Mouse (Mus musculus): ENCODE data around the gene Tmeff1. TPM values are rescaled to one million over a fixed set of nuclear protein-coding genes. Genes with fewer than 3 reads are reported as not detected.
"Not testable (repeated sequence)": the region's sequence is repeated elsewhere in the genome, so short reads cannot be mapped to it uniquely, and the experiment has no call there.

The Tmeff1 gene
- polyA plus RNA-seq, 1 experiment: 335 TPM

DNA sequence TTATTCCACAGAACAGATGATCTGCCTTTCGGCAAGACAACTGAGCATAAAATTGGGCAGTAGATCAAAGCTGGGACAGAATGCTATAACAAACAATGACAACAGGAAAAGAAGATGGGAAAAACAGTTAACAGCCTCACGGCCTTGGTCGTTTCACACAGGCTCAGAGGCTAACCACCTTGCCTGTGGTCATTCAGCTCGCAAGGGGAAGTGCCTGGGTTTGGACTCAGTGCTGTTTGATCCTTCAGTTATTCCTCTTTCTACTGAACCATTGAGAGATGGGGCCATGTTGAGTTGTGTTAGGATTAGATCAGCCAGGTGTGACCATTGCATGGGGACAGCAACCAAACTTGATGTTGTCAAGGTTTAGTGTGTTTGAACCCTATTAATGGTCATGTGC lies 75.2 kb downstream of the Tmeff1 start:
- no peak for DNase-seq (ENCODE audit: low read depth)
- no peak for TF ChIP-seq POLR2A (IDR thresholded peaks at IDR 0.05; ENCODE audit: borderline replicate concordance, extremely low read depth, insufficient read depth, insufficient read length, poor library complexity, severe bottlenecking)
- no peak for TF ChIP-seq CTCF (IDR thresholded peaks at IDR 0.05; ENCODE audit: borderline replicate concordance, extremely low read depth, insufficient read depth, insufficient read length)

DNA sequence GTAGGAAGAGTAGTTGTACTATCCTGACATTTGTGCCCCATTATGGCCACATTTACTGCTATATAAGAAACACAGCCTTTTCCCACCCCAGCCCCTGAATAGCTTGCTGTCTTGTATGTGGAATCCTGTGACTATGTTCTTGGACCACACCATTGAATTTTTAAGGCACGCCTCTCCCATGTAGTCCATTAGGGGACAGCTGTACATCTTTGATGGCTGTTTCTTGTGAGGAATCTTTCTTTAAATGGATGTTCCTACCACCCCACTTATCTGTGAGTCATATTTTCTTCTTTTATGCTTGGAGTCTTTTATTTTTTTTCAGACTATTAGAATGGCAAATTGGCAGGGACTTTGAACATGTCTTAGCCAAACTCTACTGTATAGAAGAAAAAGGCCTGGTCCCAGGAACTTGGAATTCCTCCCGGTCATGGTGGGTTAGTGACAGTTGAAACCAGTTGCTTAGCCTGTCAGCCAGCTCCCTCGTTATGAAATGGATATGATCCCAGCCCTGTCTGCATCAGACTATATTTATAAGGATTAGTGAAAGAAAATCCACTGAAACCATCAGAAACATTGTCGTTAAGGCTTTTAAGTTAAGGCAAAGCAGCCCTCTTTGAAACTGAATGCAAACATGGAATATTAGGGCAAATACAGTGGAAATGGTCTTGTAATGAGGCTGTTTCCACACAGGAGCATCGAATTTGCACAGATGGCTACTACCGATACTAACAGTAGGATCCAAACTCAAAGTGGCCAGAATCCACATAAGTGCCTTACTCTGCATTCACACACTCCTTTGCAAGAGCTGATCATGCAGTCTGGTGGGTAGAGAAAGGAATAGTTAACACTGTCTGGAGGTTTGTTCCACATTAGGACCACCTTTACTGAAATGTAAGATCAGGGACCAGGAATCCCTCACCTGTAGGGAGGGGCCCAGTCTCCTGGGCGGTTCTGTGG lies 75.9 kb downstream of the Tmeff1 start:
- TF ChIP-seq POLR2A (IDR thresholded peaks at IDR 0.05; ENCODE audit: borderline replicate concordance, extremely low read depth, insufficient read depth, insufficient read length, poor library complexity, severe bottlenecking) (no peak), CTCF (IDR thresholded peaks at IDR 0.05; ENCODE audit: borderline replicate concordance, extremely low read depth, insufficient read depth, insufficient read length) (no peak)
- peak; percentile 55 for DNase-seq (ENCODE audit: low read depth)

DNA sequence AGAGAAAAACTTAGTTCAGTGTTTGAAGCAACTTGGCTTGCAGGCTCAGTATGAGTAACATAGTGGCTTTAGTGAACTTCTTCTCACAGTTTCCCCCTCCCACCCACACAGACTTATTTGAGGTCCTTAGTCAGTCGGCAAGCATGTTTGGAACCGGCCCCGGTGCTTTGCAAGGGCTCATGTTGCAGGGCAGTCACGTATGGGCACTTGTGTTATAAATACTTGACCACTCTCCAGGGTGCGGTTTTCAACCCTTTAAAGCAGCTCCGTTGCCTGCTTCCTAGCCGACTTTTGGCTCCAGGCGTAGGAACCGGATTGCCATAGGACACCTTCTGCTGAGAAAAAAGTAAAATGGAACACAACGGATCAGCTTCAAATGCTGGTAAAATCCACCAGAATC lies 78.3 kb downstream of the Tmeff1 start, which contains the start of gene Cavin4:
Cavin4 (plus strand) TSS at position 244 of the 400 bp plus-strand sequence.
- TF ChIP-seq CTCF (IDR thresholded peaks at IDR 0.05; ENCODE audit: borderline replicate concordance, extremely low read depth, insufficient read depth, insufficient read length) (no peak), POLR2A (IDR thresholded peaks at IDR 0.05; ENCODE audit: borderline replicate concordance, extremely low read depth, insufficient read depth, insufficient read length, poor library complexity, severe bottlenecking) (no peak)
- DNase-seq (ENCODE audit: low read depth): no peak

DNA sequence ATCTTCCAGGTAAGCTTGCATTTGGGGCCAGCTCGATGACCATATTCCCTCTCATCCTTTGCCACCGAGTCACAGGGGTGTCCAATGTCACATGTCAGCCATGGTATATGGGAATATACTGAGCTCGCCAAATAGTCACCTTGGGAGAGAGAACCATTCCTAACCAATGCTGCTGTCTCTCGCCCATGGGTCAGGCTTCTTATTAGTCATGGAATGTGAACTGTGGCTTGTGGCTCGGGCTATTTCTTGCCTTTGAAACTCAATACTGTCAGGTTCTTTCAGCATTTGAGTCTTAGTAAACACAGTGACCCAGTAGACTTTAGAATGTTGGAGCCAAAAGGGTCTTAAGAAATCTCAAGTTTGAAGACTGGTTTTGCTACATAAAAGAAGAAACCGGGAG lies 79.0 kb downstream of the Tmeff1 start:
- TF ChIP-seq CTCF (IDR thresholded peaks at IDR 0.05; ENCODE audit: borderline replicate concordance, extremely low read depth, insufficient read depth, insufficient read length) (no peak), POLR2A (IDR thresholded peaks at IDR 0.05; ENCODE audit: borderline replicate concordance, extremely low read depth, insufficient read depth, insufficient read length, poor library complexity, severe bottlenecking) (no peak)
- DNase-seq (ENCODE audit: low read depth): no peak

DNA sequence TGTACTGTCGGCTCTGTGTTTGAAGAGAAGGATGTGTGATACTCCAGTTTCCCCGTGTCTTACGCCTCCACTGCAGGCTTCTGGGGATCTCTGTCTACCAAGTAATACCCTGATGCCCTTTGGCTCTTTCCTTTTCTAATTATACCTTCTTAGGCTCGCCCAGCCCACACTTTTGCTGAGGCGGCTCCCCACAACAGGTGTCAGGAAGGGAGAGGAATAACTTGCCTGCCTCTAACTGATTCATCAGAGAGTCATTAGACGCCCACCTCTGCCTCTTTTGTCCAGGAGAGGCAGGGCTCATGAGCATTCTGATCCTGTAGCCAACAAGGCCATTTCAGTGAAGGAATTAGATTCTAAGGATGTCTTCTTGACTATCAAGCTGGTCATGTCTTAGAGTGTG lies 82.3 kb downstream of the Tmeff1 start:
- TF ChIP-seq CTCF (IDR thresholded peaks at IDR 0.05; ENCODE audit: borderline replicate concordance, extremely low read depth, insufficient read depth, insufficient read length) (no peak), POLR2A (IDR thresholded peaks at IDR 0.05; ENCODE audit: borderline replicate concordance, extremely low read depth, insufficient read depth, insufficient read length, poor library complexity, severe bottlenecking) (no peak)
- DNase-seq (ENCODE audit: low read depth): no peak

DNA sequence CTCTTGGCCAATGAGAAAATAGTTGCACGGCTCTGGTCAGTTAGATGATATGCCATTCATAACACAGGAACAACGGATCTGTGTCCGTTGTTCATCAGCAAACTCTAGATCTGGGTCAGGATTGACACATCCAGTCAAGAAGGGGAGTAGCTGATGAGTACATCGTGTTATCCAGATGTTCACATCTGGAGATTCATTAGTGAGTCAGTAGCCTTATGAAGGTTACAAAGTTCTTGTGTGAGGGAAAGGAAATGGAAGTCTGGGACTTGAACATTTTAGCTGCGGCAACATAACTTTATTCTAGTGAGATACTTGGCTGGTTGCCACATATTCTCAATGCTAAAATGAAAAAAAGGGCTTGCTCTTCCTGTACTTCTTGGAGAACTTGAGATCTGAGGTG lies 87.9 kb downstream of the Tmeff1 start:
- TF ChIP-seq POLR2A (IDR thresholded peaks at IDR 0.05; ENCODE audit: borderline replicate concordance, extremely low read depth, insufficient read depth, insufficient read length, poor library complexity, severe bottlenecking) (no peak), CTCF (IDR thresholded peaks at IDR 0.05; ENCODE audit: borderline replicate concordance, extremely low read depth, insufficient read depth, insufficient read length) (no peak)
- no peak for DNase-seq (ENCODE audit: low read depth)

DNA sequence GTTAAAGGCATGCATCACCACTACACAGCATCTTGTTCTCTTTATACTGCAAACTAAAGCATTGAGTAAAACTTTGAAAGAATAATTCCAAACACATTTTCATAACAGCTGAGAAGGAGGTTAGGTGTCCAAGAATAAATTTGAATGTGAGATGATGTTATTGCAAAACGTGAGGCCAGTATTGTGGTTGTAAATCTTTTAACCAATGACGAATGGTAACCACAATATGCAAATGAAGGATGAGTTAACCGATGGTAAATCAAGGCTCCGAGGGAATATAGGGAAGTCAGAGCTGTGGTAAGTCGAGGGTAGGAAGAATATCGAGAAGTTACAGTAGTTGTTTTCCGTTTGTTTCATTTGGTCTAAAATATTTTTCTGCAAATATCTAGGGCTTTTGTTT lies 89.4 kb downstream of the Tmeff1 start:
- DNase-seq (ENCODE audit: low read depth): no peak
- TF ChIP-seq POLR2A (IDR thresholded peaks at IDR 0.05; ENCODE audit: borderline replicate concordance, extremely low read depth, insufficient read depth, insufficient read length, poor library complexity, severe bottlenecking): no peak
- no peak for TF ChIP-seq CTCF (IDR thresholded peaks at IDR 0.05; ENCODE audit: borderline replicate concordance, extremely low read depth, insufficient read depth, insufficient read length)

DNA sequence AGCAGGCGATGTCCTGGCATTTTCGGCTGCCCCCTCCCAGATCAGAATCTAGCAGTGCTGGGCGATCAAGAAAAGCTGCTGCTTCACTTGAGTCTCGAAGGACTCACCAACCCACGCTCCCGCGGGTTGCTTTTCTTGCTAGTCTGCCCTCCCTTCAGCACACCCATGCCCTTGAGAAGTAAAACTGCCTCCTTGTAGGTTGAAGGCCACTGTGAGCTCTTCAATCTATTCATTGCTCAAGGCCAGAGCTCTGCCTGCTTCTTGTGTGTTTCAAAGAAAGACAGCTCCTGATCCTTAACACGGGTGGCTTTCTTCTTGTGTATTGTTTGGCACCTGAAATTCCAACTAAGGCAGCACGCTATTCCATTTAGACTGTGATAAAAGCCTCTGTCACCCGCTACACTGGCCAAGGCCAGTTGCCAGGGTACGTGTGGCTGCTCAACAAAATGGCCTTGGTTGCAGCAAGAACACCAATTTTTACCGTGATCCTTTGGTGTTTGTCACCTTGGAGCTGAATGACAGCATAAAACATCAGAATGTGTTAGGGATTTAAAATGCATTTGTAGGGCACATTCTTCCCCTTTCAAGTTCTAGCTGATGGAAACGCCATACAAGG lies 91.7 kb downstream of the Tmeff1 start:
- no peak for DNase-seq (ENCODE audit: low read depth)
- TF ChIP-seq CTCF (IDR thresholded peaks at IDR 0.05; ENCODE audit: borderline replicate concordance, extremely low read depth, insufficient read depth, insufficient read length) (no peak), POLR2A (IDR thresholded peaks at IDR 0.05; ENCODE audit: borderline replicate concordance, extremely low read depth, insufficient read depth, insufficient read length, poor library complexity, severe bottlenecking) (no peak)

DNA sequence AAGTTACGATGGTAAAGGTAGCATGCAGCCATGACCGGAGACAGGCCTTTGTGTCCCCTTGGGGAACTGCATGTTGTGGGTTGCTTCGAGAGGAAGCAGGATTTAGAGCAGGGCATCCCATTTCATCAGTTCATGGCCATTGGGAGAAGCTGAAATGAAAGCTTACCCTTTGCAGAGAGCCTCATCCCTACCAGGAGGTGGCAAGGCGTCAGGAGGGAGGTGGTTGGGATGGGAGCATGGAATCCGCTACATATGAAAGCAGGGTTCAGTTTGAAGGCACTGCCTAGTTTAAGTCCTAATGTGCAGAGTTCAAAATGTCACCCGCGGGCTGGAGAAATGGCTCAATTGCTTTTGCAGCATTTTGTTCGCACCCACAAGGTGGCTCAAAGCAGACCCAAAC lies 92.3 kb downstream of the Tmeff1 start:
- no peak for TF ChIP-seq CTCF (IDR thresholded peaks at IDR 0.05; ENCODE audit: borderline replicate concordance, extremely low read depth, insufficient read depth, insufficient read length)
- no peak for TF ChIP-seq POLR2A (IDR thresholded peaks at IDR 0.05; ENCODE audit: borderline replicate concordance, extremely low read depth, insufficient read depth, insufficient read length, poor library complexity, severe bottlenecking)
- DNase-seq (ENCODE audit: low read depth): no peak

DNA sequence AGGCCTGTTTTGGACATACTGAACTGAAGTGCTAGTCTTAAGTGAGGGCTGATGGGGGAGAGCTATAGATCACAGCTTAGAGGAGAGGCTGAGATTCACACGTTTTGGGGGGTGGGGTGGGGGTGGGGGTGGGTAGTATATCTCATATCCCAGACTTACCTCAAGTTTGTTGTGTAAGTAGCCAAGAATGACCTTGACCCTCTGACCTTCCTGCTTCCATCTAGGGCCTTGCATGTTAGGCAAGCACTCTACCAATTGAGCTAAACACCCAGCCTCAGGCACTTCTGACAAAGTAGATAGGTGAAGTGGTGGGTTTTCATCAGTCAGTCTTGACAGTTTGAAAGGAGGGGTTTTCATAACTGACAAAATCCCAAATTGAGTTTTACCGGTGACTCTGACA lies 92.8 kb downstream of the Tmeff1 start:
- TF ChIP-seq POLR2A (IDR thresholded peaks at IDR 0.05; ENCODE audit: borderline replicate concordance, extremely low read depth, insufficient read depth, insufficient read length, poor library complexity, severe bottlenecking) (no peak), CTCF (IDR thresholded peaks at IDR 0.05; ENCODE audit: borderline replicate concordance, extremely low read depth, insufficient read depth, insufficient read length) (no peak)
- DNase-seq (ENCODE audit: low read depth): no peak

DNA sequence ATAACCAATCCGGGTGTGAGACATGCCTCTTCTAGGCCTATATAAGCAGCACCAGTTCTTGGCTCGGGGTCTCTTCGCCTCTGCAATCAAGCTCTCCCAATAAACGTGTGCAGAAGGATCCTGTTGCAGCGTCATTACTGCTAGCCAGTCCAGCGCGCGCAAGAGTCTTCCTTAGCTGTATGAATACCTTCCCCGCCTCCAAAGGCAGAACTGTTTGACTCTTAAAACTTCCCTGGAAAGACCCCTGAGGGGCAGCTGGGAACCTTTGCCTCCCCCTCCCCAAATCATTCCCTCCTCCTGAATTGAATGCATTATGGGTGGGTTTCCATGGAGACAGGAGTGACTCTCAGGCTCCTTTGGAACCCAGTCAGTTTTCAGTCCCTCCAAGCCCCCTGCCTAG lies 93.8 kb downstream of the Tmeff1 start:
- DNase-seq (ENCODE audit: low read depth): no peak
- TF ChIP-seq CTCF (IDR thresholded peaks at IDR 0.05; ENCODE audit: borderline replicate concordance, extremely low read depth, insufficient read depth, insufficient read length) (no peak), POLR2A (IDR thresholded peaks at IDR 0.05; ENCODE audit: borderline replicate concordance, extremely low read depth, insufficient read depth, insufficient read length, poor library complexity, severe bottlenecking) (no peak)

DNA sequence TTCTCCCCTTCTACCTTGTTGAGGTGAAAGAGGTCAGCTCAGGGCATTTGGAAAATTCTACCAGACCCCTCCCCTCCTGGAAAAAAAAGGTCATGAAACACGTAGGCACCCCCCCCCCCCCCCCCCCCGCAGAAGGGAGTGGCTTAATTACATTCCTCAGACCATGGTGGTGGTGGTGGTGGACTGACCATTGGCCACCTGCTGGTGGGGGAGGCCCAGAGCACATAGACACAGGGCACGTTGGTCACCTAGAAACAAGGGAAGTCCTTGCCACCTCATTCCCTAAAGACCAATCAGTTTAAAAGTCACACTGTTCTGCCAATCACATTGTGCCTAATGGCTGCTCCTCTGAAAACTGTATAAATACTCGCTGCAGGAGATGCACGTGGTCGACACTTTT lies 94.8 kb downstream of the Tmeff1 start:
- not testable (repeated sequence) for DNase-seq (ENCODE audit: low read depth)

All from brain, embryonic 14.5 days (tissue).